Mouse (Mus musculus) liver, embryonic 16.5 days (tissue): Measurements from ENCODE around the gene Drap1. TPM values are rescaled to one million over a fixed set of nuclear protein-coding genes. Genes with fewer than 3 reads are reported as not detected.
A peak's percentile ranks its signal among the peaks of the same experiment; 100 is the strongest.

ENCODE experiments used
- ATAC-seq: fragments of 200-750 bp; cut with Nextera tagmentation; 2 replicates; pipeline ENCODE4 v1.8.0; 2017; ENCODE audit warnings: low read depth, mild to moderate bottlenecking, moderate number of reproducible peaks, moderate library complexity
- H3K27ac ChIP-seq: fragments of 300-500 bp; sonication (generic); 2 replicates; pipeline ENCODE4 v1.5.1; 2014; ENCODE audit warnings: mild to moderate bottlenecking, low read length
- H3K27me3 ChIP-seq: fragments of 300-500 bp; sonication (generic); 2 replicates; pipeline ENCODE4 v1.6.1; 2014; ENCODE audit warnings: low read depth, low read length, mixed read lengths; ENCODE audit not compliant: control insufficient read depth, insufficient read depth
- H3K36me3 ChIP-seq: fragments of 300-500 bp; sonication (generic); 2 replicates; pipeline ENCODE4 v1.6.1; 2014; ENCODE audit warnings: mild to moderate bottlenecking; ENCODE audit not compliant: control insufficient read depth, insufficient read depth
- H3K4me1 ChIP-seq: fragments of 300-500 bp; sonication (generic); 2 replicates; pipeline ENCODE4 v1.6.1; 2014; ENCODE audit warnings: low read depth, low read length, mixed read lengths; ENCODE audit not compliant: control insufficient read depth
- H3K4me2 ChIP-seq: fragments of 300-500 bp; sonication (generic); 2 replicates; pipeline ENCODE4 v1.6.1; 2014; ENCODE audit warnings: low read depth, low read length, mixed read lengths
- H3K4me3 ChIP-seq: fragments of 300-500 bp; sonication (generic); 2 replicates; pipeline ENCODE4 v1.5.1; 2014; ENCODE audit warnings: low read depth, mild to moderate bottlenecking, low read length
- H3K9ac ChIP-seq: fragments of 300-500 bp; sonication (generic); 2 replicates; pipeline ENCODE4 v1.6.1; 2014; ENCODE audit warnings: low read depth, low read length
- H3K9me3 ChIP-seq: fragments of 300-500 bp; sonication (generic); replicated peaks from 2 replicates; pipeline ENCODE4 v1.6.1; 2016; ENCODE audit warnings: low read length; ENCODE audit not compliant: control insufficient read depth
- WGBS: fragments of 180-500 bp; shearing (Covaris S2); extraction: QIAGEN DNeasy Blood & Tissue Kit; methylation state at CpG from one replicate; pipeline ENCODE4 v1.1.7; 2014; ENCODE audit not compliant: insufficient replicate concordance; 5-methylcytosine and 5-hydroxymethylcytosine counted together
- polyA plus RNA-seq: library from polyadenylated mRNA; unstranded; fragments of >200 nt; fragmentation: Nextera tagmentation; extraction: Ambion mirVana; gene quantifications from 2 replicates; pipeline ENCODE4 v1.2.1, GENCODE M21; 2015

Gene Drap1
- polyA plus RNA-seq, 1 experiment from 2014 or later, result 61.4 TPM

DNA sequence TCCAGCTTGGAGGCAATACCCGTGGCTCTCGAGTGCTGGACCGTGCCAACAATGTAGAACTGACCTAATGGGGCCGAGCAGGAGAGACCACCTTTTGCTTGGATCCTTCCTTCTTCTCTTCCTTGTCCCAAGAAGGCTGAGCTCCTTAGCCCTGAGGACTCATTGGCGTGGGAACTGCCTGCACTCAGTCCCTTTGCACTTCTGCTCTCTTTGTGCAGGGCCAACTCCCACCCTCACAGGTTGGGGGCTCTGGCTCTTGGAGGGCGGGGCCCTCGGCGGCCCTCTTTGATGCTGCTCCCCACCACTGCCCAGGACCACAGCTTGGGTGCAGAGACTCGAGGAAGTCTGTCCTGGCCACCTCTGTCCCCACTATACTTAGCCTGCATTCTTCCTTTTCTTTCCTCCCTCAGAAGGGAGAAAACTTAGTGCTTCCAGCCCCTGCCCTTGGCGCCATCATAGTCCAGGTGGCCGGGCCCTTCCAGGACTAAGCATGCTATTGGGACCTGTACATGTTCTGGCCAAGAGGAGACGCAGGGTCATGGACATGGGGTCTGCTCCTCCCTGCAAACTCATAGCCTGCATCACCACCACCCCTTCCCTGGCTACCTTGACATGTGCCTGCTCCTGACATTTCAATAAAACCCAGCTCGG lies 2.0 kb upstream of the Drap1 start:
- Histone ChIP-seq H3K9me3 (no peaks in the 10 kb centered on the region), H3K4me1 (peaks cover 23% of the 10 kb centered on the region), H3K27me3 (no peaks in the 10 kb centered on the region), H3K27ac (no peak overlapping the region), H3K4me3 (no peak overlapping the region), H3K9ac (no peak overlapping the region), H3K4me2 (no peak overlapping the region), H3K36me3 (peaks cover 4% of the 10 kb centered on the region; the same call in 1 of the 2 replicates)
- no peak for ATAC-seq
- WGBS, result 79% methylated on average over 13 of the region's 13 CpGs

- H3K9me3 ChIP-seq, result no peaks in the 10 kb centered on the region
- H3K4me3 ChIP-seq, result peak overlapping the region; percentile 88
- WGBS, result 73% methylated on average over 18 of the region's 18 CpGs
- H3K27me3 ChIP-seq, result no peaks in the 10 kb centered on the region
- peaks cover 4% of the 10 kb centered on the region; the same call in 1 of the 2 replicates for H3K36me3 ChIP-seq
- peak overlapping the region; percentile 82 for H3K4me2 ChIP-seq
- no peak for ATAC-seq
- H3K9ac ChIP-seq, result peak overlapping the region; percentile 93
- peak overlapping the region; percentile 85 for H3K27ac ChIP-seq
- peaks cover 23% of the 10 kb centered on the region for H3K4me1 ChIP-seq
Observed at GRCm38 (mm10) chr19:5425906-5426565, 1.3 kb upstream of the Drap1 start.

GRCm38 (mm10) chr19:5424092-5424781 lies 542 bp downstream of the Drap1 start:
- under 1% methylated on average over 47 of the region's 48 CpGs for WGBS
- Histone ChIP-seq H3K4me1 (peaks cover 23% of the 10 kb centered on the region), H3K27ac (peak overlapping the region; percentile 90), H3K4me3 (peak overlapping the region; percentile 88), H3K27me3 (no peaks in the 10 kb centered on the region), H3K9me3 (no peaks in the 10 kb centered on the region), H3K9ac (peak overlapping the region; percentile 82), H3K4me2 (peak overlapping the region; percentile 90), H3K36me3 (peaks cover 8% of the 10 kb centered on the region; the same call in 1 of the 2 replicates)
- ATAC-seq, result peak; percentile 53

DNA sequence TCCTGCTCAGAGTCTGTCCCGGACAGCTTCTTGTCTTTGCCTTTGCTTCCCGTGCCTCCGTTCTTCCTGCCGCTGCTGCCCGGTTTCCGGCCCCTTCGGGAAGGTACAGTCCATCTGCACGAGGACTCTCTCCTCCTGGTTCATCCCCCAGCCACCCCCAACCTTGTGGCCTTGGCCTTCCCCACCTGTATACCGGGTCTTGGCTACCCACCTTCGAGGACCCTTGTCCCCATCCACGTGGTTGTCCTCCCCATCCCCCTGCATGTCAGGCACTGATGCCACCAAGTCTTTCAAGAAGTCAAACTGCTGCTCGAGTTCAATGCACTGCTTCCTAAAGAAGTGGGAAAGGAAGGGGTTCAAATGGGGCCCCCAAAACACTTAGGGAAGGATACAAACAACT lies 1.2 kb downstream of the Drap1 start:
- Histone ChIP-seq H3K36me3 (peaks cover 8% of the 10 kb centered on the region; the same call in 1 of the 2 replicates), H3K4me2 (peak overlapping the region; percentile 90), H3K4me3 (peak overlapping the region; percentile 88), H3K9ac (peak overlapping the region; percentile 82), H3K4me1 (peaks cover 23% of the 10 kb centered on the region), H3K27ac (peak overlapping the region; percentile 90), H3K27me3 (no peaks in the 10 kb centered on the region), H3K9me3 (no peaks in the 10 kb centered on the region)
- no peak for ATAC-seq
- WGBS, result 61% methylated on average over 12 of the region's 12 CpGs

GRCm38 (mm10) chr19:5422895-5423443 lies 1.8 kb downstream of the Drap1 start:
- H3K4me2 ChIP-seq, result no peak overlapping the region
- no peak for ATAC-seq
- H3K4me3 ChIP-seq, result no peak overlapping the region
- 77% methylated on average over 9 of the region's 9 CpGs for WGBS
- H3K36me3 ChIP-seq, result peaks cover 8% of the 10 kb centered on the region; the same call in 1 of the 2 replicates
- H3K27ac ChIP-seq, result no peak overlapping the region
- H3K27me3 ChIP-seq, result no peaks in the 10 kb centered on the region
- no peak overlapping the region for H3K9ac ChIP-seq
- H3K9me3 ChIP-seq, result no peaks in the 10 kb centered on the region
- H3K4me1 ChIP-seq, result peaks cover 23% of the 10 kb centered on the region

DNA sequence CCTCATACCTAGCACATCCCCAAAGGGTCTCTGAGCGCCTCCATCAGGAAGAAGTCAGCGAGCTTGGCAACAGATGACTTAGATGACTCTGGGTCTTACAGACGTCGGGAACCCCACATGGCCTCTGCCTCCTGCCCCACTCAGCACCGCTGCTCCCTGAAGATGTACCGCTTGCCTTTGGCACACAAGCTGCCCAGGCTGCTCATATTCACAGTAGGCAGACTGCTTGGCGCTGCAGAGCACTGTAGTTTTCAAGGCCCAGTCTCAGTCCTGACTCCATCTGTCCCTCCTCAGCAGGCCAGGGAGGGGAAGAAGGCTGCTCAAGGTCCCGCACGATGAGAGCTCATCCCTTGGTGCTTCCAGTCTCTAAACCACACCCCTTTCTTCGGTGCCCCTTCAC lies 2.5 kb downstream of the Drap1 start:
- no peak for ATAC-seq
- Histone ChIP-seq H3K4me3 (no peak overlapping the region), H3K27me3 (no peaks in the 10 kb centered on the region), H3K4me2 (no peak overlapping the region), H3K9me3 (no peaks in the 10 kb centered on the region), H3K9ac (no peak overlapping the region), H3K4me1 (peaks cover 23% of the 10 kb centered on the region), H3K27ac (no peak overlapping the region), H3K36me3 (peaks cover 8% of the 10 kb centered on the region; the same call in 1 of the 2 replicates)
- 87% methylated on average over 10 of the region's 10 CpGs for WGBS

DNA sequence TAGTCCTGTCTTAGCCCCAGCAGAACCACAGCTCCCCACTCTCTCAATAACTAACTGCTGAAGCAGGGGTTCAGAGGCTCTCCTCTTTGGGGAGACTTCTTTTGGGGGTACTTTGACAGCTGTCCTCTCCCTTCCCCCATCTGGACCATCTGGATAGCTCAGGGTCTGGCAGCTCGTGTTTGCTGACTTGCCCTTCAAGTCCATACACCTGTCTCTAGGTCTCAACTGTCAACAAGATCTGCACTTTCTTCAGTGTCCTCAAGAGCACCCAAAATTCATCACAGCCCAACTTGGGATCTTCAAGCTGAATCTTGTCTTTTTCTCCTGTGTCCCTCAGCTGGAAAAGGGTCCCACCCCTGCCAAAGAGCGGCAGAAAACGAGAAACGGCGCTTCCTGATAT lies 3.0 kb downstream of the Drap1 start:
- H3K4me2 ChIP-seq, result no peak overlapping the region
- H3K27me3 ChIP-seq, result no peaks in the 10 kb centered on the region
- no peak overlapping the region for H3K4me3 ChIP-seq
- no peak for ATAC-seq
- 86% methylated on average over 5 of the region's 5 CpGs for WGBS
- peaks cover 6% of the 10 kb centered on the region; the same call in 1 of the 2 replicates for H3K36me3 ChIP-seq
- H3K9ac ChIP-seq, result no peak overlapping the region
- H3K27ac ChIP-seq, result no peak overlapping the region
- no peaks in the 10 kb centered on the region for H3K9me3 ChIP-seq
- peaks cover 23% of the 10 kb centered on the region for H3K4me1 ChIP-seq

GRCm38 (mm10) chr19:5420579-5420978 lies 4.2 kb downstream of the Drap1 start:
- no peak for ATAC-seq
- Histone ChIP-seq H3K36me3 (peaks cover 4% of the 10 kb centered on the region; the same call in 1 of the 2 replicates), H3K9ac (no peak overlapping the region), H3K4me2 (no peak overlapping the region), H3K4me1 (peaks cover 11% of the 10 kb centered on the region), H3K9me3 (no peaks in the 10 kb centered on the region), H3K27ac (no peak overlapping the region), H3K27me3 (no peaks in the 10 kb centered on the region), H3K4me3 (no peak overlapping the region)
- 74% methylated on average over 6 of the region's 6 CpGs for WGBS
